Mouse (Mus musculus) CH12.LX (cell line): ENCODE results near the gene Trafd1.

Experiments used
- CTCF ChIP-seq, 2 experiments: IDR thresholded peaks in 1 of 2; conservative IDR thresholded peaks in 1 of 2; 2 replicates each; pipeline ENCODE4 v1.5.1; 2011 to 2012; ENCODE audit warnings: low read depth in 2 of 2, low read length in 2 of 2, improper control_type of control experiment in 1 of 2, inconsistent platforms in 1 of 2, mild to moderate bottlenecking in 1 of 2, moderate library complexity in 1 of 2
- MAFK ChIP-seq: IDR thresholded peaks from 2 replicates; pipeline ENCODE4 v1.6.1; 2011; ENCODE audit warnings: low read length, improper control_type of control experiment; ENCODE audit not compliant: insufficient replicate concordance

DNA sequence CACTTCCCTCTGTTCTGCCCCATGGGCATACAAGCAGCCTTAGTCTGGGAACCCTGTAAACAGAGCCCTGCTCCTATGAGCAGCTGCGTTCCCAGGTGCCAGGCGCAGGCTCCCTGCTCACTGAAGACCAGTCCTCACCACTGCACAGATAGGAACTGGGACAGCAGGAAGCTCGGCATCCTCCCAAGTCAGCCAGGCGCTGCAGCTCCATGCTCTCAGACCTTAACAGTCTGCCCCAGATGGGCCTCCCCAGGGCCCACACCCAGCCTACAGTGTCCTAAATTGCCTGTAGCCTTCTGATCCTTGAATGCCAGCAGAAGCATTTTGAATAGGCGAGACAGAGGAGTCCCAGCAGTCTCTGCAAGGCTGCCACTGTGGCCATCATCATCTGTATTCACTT, 23.7 kb downstream of the Trafd1 start:
- TF ChIP-seq CTCF (conservative IDR thresholded peaks at IDR 0.05 in 1 of 2, IDR thresholded peaks at IDR 0.05 in 1 of 2; ENCODE audit: low read depth in 2 of 2, low read length in 2 of 2): no peak
- TF ChIP-seq MAFK: no peak
